Mouse (Mus musculus) spleen, adult 2 months (tissue): ENCODE data around the gene Nek11. TPM values are rescaled to one million over a fixed set of nuclear protein-coding genes. Genes with fewer than 3 reads are reported as not detected.

Source experiments
- DNase-seq, 2 experiments: peaks; one replicate each; pipeline versions ENCODE4 v3.0.0 to v3.0.0-alpha.2; 2012 to 2021; ENCODE audit warnings: low spot score in 2 of 2, low read depth in 1 of 2
- H3K27ac ChIP-seq: fragments of 200-500 bp; 2 replicates; pipeline ENCODE4 v1.5.1; 2012; ENCODE audit warnings: low read length, inconsistent platforms; ENCODE audit not compliant: insufficient read depth
- H3K27me3 ChIP-seq: fragments of 200-500 bp; 2 replicates; pipeline ENCODE4 v1.6.1; 2012; ENCODE audit warnings: mild to moderate bottlenecking, moderate library complexity, low read length, inconsistent platforms; ENCODE audit not compliant: control insufficient read depth, insufficient read depth
- H3K36me3 ChIP-seq: fragments of 200-500 bp; 2 replicates; pipeline ENCODE4 v1.6.1; 2012; ENCODE audit warnings: mild to moderate bottlenecking, low read length, inconsistent platforms; ENCODE audit not compliant: control insufficient read depth, insufficient read depth
- H3K4me1 ChIP-seq: fragments of 200-500 bp; 2 replicates; pipeline ENCODE4 v1.6.1; 2011; ENCODE audit warnings: inconsistent platforms; ENCODE audit not compliant: control insufficient read depth, insufficient read depth, insufficient read length
- H3K4me3 ChIP-seq: fragments of 200-500 bp; 2 replicates; pipeline ENCODE4 v1.5.1; 2011; ENCODE audit warnings: mild to moderate bottlenecking, inconsistent platforms; ENCODE audit not compliant: insufficient read depth, insufficient read length; ENCODE audit errors: extremely low read depth
- CTCF ChIP-seq: fragments of 200-500 bp; IDR thresholded peaks from 2 replicates; pipeline ENCODE4 v1.5.1; 2011; ENCODE audit warnings: mild to moderate bottlenecking, inconsistent platforms; ENCODE audit not compliant: insufficient read depth, insufficient read length, insufficient replicate concordance; ENCODE audit errors: extremely low read depth
- POLR2A ChIP-seq: fragments of 200-500 bp; IDR thresholded peaks from 2 replicates; pipeline ENCODE4 v1.6.1; 2011; ENCODE audit warnings: low read depth, low read length, inconsistent platforms
- WGBS: fragments of 180-500 bp; shearing (Covaris S2); methylation state at CpG from one replicate; pipeline ENCODE4 v1.1.7; 2018; 5-methylcytosine and 5-hydroxymethylcytosine counted together
- polyA plus RNA-seq: library from polyadenylated mRNA; depleted of rRNA; stranded (reverse); fragments of >200 nt; gene quantifications from 2 replicates; pipeline ENCODE4 v1.2.3, GENCODE M21; 2012

Nek11 gene
- polyA plus RNA-seq, 1 experiment, result not detected

- no peaks in the 10 kb centered on the region for H3K27me3 ChIP-seq
- no peak overlapping the region for H3K27ac ChIP-seq
- H3K4me1 ChIP-seq, result no peaks in the 10 kb centered on the region
- DNase-seq, result no peak
- WGBS, result 91% methylated on average over 10 of the region's 10 CpGs
- no peaks in the 10 kb centered on the region for H3K36me3 ChIP-seq
- TF ChIP-seq CTCF (no peak), POLR2A (no peak)
- no peak overlapping the region for H3K4me3 ChIP-seq
Observed at GRCm38 (mm10) chr9:105321856-105322255, 73.5 kb downstream of the Nek11 start.

GRCm38 (mm10) chr9:105313250-105313649, 82.1 kb downstream of the Nek11 start:
- no peaks in the 10 kb centered on the region for H3K27me3 ChIP-seq
- TF ChIP-seq POLR2A (no peak), CTCF (no peak)

GRCm38 (mm10) chr9:105312686-105313085, 82.6 kb downstream of the Nek11 start:
- H3K4me1 ChIP-seq, result no peaks in the 10 kb centered on the region
- no peak overlapping the region for H3K4me3 ChIP-seq
- TF ChIP-seq CTCF (no peak), POLR2A (no peak)
- no peak overlapping the region for H3K27ac ChIP-seq
- WGBS, result 86% methylated on average over 1 of the region's 1 CpGs
- no peak for DNase-seq
- no peaks in the 10 kb centered on the region for H3K36me3 ChIP-seq
- no peaks in the 10 kb centered on the region for H3K27me3 ChIP-seq

More at GRCm38 (mm10) chr9:105313250-105313649, 82.1 kb downstream of the Nek11 start:
- Histone ChIP-seq H3K36me3 (no peaks in the 10 kb centered on the region), H3K4me3 (no peak overlapping the region), H3K4me1 (no peaks in the 10 kb centered on the region), H3K27ac (no peak overlapping the region)
- DNase-seq, result no peak
- 89% methylated on average over 10 of the region's 10 CpGs for WGBS

GRCm38 (mm10) chr9:105309553-105310281, 85.6 kb downstream of the Nek11 start:
- no peaks in the 10 kb centered on the region for H3K4me1 ChIP-seq
- WGBS, result 43% methylated on average over 9 of the region's 9 CpGs
- H3K36me3 ChIP-seq, result no peaks in the 10 kb centered on the region
- no peaks in the 10 kb centered on the region for H3K27me3 ChIP-seq
- no peak for TF ChIP-seq POLR2A
- no peak for TF ChIP-seq CTCF
- H3K4me3 ChIP-seq, result no peak overlapping the region
- H3K27ac ChIP-seq, result no peak overlapping the region
- DNase-seq, result no peak

- H3K27me3 ChIP-seq, result no peaks in the 10 kb centered on the region
- no peak for DNase-seq
- no peaks in the 10 kb centered on the region for H3K36me3 ChIP-seq
- TF ChIP-seq CTCF, result no peak
- no peak for TF ChIP-seq POLR2A
- 86% methylated on average over 2 of the region's 2 CpGs for WGBS
- H3K27ac ChIP-seq, result no peak overlapping the region
- H3K4me1 ChIP-seq, result no peaks in the 10 kb centered on the region
- H3K4me3 ChIP-seq, result no peak overlapping the region
Observed at GRCm38 (mm10) chr9:105306042-105306441, 89.3 kb downstream of the Nek11 start.

GRCm38 (mm10) chr9:105302230-105302629, 93.1 kb downstream of the Nek11 start:
- TF ChIP-seq POLR2A (no peak), CTCF (no peak)
- 66% methylated on average over 3 of the region's 3 CpGs for WGBS
- Histone ChIP-seq H3K27me3 (no peaks in the 10 kb centered on the region), H3K27ac (no peak overlapping the region), H3K4me3 (no peak overlapping the region), H3K4me1 (no peaks in the 10 kb centered on the region), H3K36me3 (no peaks in the 10 kb centered on the region)
- no peak for DNase-seq

- no peak for DNase-seq
- TF ChIP-seq CTCF (no peak), POLR2A (no peak)
- Histone ChIP-seq H3K4me3 (no peak overlapping the region), H3K36me3 (no peaks in the 10 kb centered on the region), H3K27ac (no peak overlapping the region), H3K4me1 (no peaks in the 10 kb centered on the region), H3K27me3 (no peaks in the 10 kb centered on the region)
- 92% methylated on average over 1 of the region's 1 CpGs for WGBS
Observed at GRCm38 (mm10) chr9:105301396-105301795, 93.9 kb downstream of the Nek11 start.
